Mouse (Mus musculus) liver, embryonic 15.5 days (tissue): ENCODE measurements at regions not wholly inside any gene's neighbourhood (a gene's known extent, or its start where the extent isn't known, plus 50 kb on each side); places are given as distances from the start of the nearest gene placed in this dataset.

Experiments
- ATAC-seq: fragments of 200-750 bp; cut with Nextera tagmentation; 2 replicates; pipeline ENCODE4 v1.8.0; 2017; ENCODE audit warnings: moderate number of reproducible peaks, mild to moderate bottlenecking, moderate library complexity; ENCODE audit not compliant: insufficient read depth
- H3K27ac ChIP-seq: fragments of 300-500 bp; sonication (generic); replicated peaks from 2 replicates; pipeline ENCODE4 v1.5.1; 2015; ENCODE audit warnings: mild to moderate bottlenecking, inconsistent platforms
- H3K27me3 ChIP-seq: fragments of 300-500 bp; sonication (generic); 2 replicates; pipeline ENCODE4 v1.6.1; 2015; ENCODE audit warnings: mild to moderate bottlenecking, inconsistent platforms
- H3K36me3 ChIP-seq: fragments of 300-500 bp; sonication (generic); replicated peaks from 2 replicates; pipeline ENCODE4 v1.6.1; 2015; ENCODE audit warnings: moderate library complexity, mild to moderate bottlenecking, inconsistent platforms
- H3K4me1 ChIP-seq: fragments of 300-500 bp; sonication (generic); replicated peaks from 2 replicates; pipeline ENCODE4 v1.6.1; 2015; ENCODE audit warnings: inconsistent platforms
- H3K4me2 ChIP-seq: fragments of 300-500 bp; sonication (generic); 2 replicates; pipeline ENCODE4 v1.6.1; 2015; ENCODE audit warnings: moderate library complexity, mild to moderate bottlenecking, inconsistent platforms
- H3K4me3 ChIP-seq: fragments of 300-500 bp; sonication (generic); replicated peaks from 2 replicates; pipeline ENCODE4 v1.5.1; 2015; ENCODE audit warnings: mild to moderate bottlenecking, inconsistent platforms
- H3K9ac ChIP-seq: fragments of 300-500 bp; sonication (generic); 2 replicates; pipeline ENCODE4 v1.6.1; 2015; ENCODE audit warnings: moderate library complexity, mild to moderate bottlenecking, inconsistent platforms
- H3K9me3 ChIP-seq: fragments of 300-500 bp; sonication (generic); replicated peaks from 2 replicates; pipeline ENCODE4 v1.6.1; 2016; ENCODE audit warnings: inconsistent platforms
- WGBS: fragments of 180-500 bp; shearing (Covaris S2); methylation state at CpG from one replicate; pipeline ENCODE4 v1.1.7; 2015; ENCODE audit warnings: mixed read lengths; ENCODE audit not compliant: insufficient replicate concordance; 5-methylcytosine and 5-hydroxymethylcytosine counted together

DNA sequence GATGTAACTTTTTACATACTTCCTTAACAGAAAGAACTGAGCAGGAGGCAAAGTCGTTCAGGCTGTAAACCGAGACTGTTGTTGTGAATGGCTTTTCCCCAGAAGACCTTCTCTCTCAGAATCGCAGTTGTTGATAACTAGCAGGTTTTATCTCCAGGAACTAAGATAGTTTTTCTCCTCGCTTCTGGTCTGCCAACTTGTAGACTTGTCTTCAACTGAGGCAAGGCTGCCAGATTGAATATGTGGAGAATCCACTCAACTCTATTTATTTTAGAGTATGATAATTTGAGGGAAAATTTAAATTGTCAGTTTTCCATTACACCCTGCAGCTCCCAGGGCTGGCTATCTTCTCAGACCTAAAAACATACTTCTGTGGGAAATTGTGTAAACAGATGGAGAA, 206.6 kb upstream of the Tet2 start:
- Histone ChIP-seq H3K9ac (no peak overlapping the region), H3K4me2 (no peak overlapping the region), H3K36me3 (no peaks in the 10 kb centered on the region), H3K4me3 (no peak overlapping the region), H3K9me3 (no peaks in the 10 kb centered on the region), H3K27me3 (no peaks in the 10 kb centered on the region), H3K4me1 (no peaks in the 10 kb centered on the region), H3K27ac (no peak overlapping the region)
- no peak for ATAC-seq
- 22% methylated on average over 4 of the region's 4 CpGs for WGBS

GRCm38 (mm10) chr3:133753041-133753440, 208.1 kb upstream of the Tet2 start:
- Histone ChIP-seq H3K4me1 (no peaks in the 10 kb centered on the region), H3K4me3 (no peak overlapping the region), H3K27ac (no peak overlapping the region), H3K27me3 (no peaks in the 10 kb centered on the region), H3K9ac (no peak overlapping the region), H3K4me2 (no peak overlapping the region), H3K9me3 (no peaks in the 10 kb centered on the region), H3K36me3 (no peaks in the 10 kb centered on the region)
- 61% methylated on average over 3 of the region's 3 CpGs for WGBS
- ATAC-seq, result no peak

- H3K27ac ChIP-seq, result no peak overlapping the region
- no peaks in the 10 kb centered on the region for H3K27me3 ChIP-seq
- WGBS, result 35% methylated on average over 14 of the region's 14 CpGs
- no peak overlapping the region for H3K9ac ChIP-seq
- no peaks in the 10 kb centered on the region for H3K9me3 ChIP-seq
- ATAC-seq, result no peak
- no peaks in the 10 kb centered on the region for H3K36me3 ChIP-seq
- H3K4me2 ChIP-seq, result no peak overlapping the region
- no peaks in the 10 kb centered on the region for H3K4me1 ChIP-seq
- H3K4me3 ChIP-seq, result no peak overlapping the region
These were observed 209.3 kb upstream of the Tet2 start for GRCm38 (mm10) chr3:133754006-133754910.

GRCm38 (mm10) chr3:133754911-133755259, 209.9 kb upstream of the Tet2 start:
- 13% methylated on average over 3 of the region's 3 CpGs for WGBS
- no peak overlapping the region for H3K27ac ChIP-seq
- no peaks in the 10 kb centered on the region for H3K36me3 ChIP-seq
- H3K27me3 ChIP-seq, result no peaks in the 10 kb centered on the region
- no peak for ATAC-seq
- H3K4me1 ChIP-seq, result no peaks in the 10 kb centered on the region
- no peak overlapping the region for H3K4me2 ChIP-seq
- no peak overlapping the region for H3K9ac ChIP-seq
- no peaks in the 10 kb centered on the region for H3K9me3 ChIP-seq
- H3K4me3 ChIP-seq, result no peak overlapping the region

DNA sequence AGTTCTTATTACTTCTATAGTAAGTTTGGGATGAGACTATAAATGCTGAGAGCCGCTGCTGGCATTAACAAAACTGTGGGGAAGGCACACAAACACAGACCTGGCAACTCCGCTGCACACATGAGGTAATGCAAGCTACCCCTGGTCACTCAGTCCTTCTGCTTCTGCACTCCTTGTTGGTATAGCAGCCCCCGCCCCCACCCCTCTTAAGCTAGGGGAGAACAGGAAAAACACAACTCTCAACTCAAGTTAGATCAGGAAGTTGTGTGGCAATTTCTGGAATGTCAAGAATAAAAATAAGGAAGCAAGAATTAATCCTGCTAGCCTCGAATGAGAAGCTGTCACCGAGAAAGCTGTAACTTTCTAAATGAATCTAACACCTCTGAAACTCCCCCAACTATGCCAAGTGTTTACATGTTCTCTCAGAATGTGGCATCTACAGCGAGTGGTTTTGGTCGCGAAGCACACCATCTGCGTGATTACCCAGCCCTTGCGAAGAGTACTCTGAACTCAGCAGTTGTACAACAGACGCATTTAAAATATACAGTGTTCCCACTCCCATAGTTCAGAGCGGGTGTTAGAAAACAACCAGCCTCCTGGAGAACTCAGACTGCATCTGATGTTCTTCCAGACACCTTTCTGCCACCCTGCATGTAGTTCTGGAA, 212.9 kb upstream of the Tet2 start:
- no peaks in the 10 kb centered on the region for H3K36me3 ChIP-seq
- peak overlapping the region; percentile 29 for H3K4me2 ChIP-seq
- 21% methylated on average over 12 of the region's 12 CpGs for WGBS
- no peaks in the 10 kb centered on the region for H3K27me3 ChIP-seq
- H3K9ac ChIP-seq, result no peak overlapping the region
- H3K9me3 ChIP-seq, result no peaks in the 10 kb centered on the region
- no peaks in the 10 kb centered on the region for H3K4me1 ChIP-seq
- H3K4me3 ChIP-seq, result no peak overlapping the region
- ATAC-seq, result no peak
- H3K27ac ChIP-seq, result no peak overlapping the region

- Histone ChIP-seq H3K4me2 (peak overlapping the region; percentile 29), H3K9ac (no peak overlapping the region), H3K36me3 (no peaks in the 10 kb centered on the region), H3K4me1 (no peaks in the 10 kb centered on the region), H3K27ac (no peak overlapping the region), H3K4me3 (no peak overlapping the region), H3K27me3 (no peaks in the 10 kb centered on the region), H3K9me3 (no peaks in the 10 kb centered on the region)
- WGBS, result 10% methylated on average over 4 of the region's 4 CpGs
- ATAC-seq, result no peak
These were observed 213.5 kb upstream of the Tet2 start for GRCm38 (mm10) chr3:133758421-133758820.

GRCm38 (mm10) chr3:133759611-133760010, 214.7 kb upstream of the Tet2 start:
- no peak overlapping the region for H3K9ac ChIP-seq
- no peak for ATAC-seq
- no peaks in the 10 kb centered on the region for H3K4me1 ChIP-seq
- H3K4me2 ChIP-seq, result no peak overlapping the region
- no peaks in the 10 kb centered on the region for H3K36me3 ChIP-seq
- H3K9me3 ChIP-seq, result no peaks in the 10 kb centered on the region
- no peak overlapping the region for H3K27ac ChIP-seq
- H3K4me3 ChIP-seq, result no peak overlapping the region
- WGBS, result 54% methylated on average over 2 of the region's 2 CpGs
- no peaks in the 10 kb centered on the region for H3K27me3 ChIP-seq

GRCm38 (mm10) chr3:133760221-133760620, 215.3 kb upstream of the Tet2 start:
- ATAC-seq, result no peak
- H3K4me2 ChIP-seq, result no peak overlapping the region
- 61% methylated on average over 1 of the region's 1 CpGs for WGBS
- H3K9me3 ChIP-seq, result no peaks in the 10 kb centered on the region
- no peak overlapping the region for H3K4me3 ChIP-seq
- H3K9ac ChIP-seq, result no peak overlapping the region
- no peaks in the 10 kb centered on the region for H3K36me3 ChIP-seq
- no peaks in the 10 kb centered on the region for H3K27me3 ChIP-seq
- no peak overlapping the region for H3K27ac ChIP-seq
- H3K4me1 ChIP-seq, result no peaks in the 10 kb centered on the region

GRCm38 (mm10) chr3:133763721-133764120, 218.8 kb upstream of the Tet2 start:
- ATAC-seq, result no peak
- Histone ChIP-seq H3K9ac (no peak overlapping the region), H3K36me3 (no peaks in the 10 kb centered on the region), H3K27me3 (no peaks in the 10 kb centered on the region), H3K4me1 (no peaks in the 10 kb centered on the region), H3K9me3 (no peaks in the 10 kb centered on the region), H3K27ac (no peak overlapping the region), H3K4me2 (no peak overlapping the region), H3K4me3 (no peak overlapping the region)

DNA sequence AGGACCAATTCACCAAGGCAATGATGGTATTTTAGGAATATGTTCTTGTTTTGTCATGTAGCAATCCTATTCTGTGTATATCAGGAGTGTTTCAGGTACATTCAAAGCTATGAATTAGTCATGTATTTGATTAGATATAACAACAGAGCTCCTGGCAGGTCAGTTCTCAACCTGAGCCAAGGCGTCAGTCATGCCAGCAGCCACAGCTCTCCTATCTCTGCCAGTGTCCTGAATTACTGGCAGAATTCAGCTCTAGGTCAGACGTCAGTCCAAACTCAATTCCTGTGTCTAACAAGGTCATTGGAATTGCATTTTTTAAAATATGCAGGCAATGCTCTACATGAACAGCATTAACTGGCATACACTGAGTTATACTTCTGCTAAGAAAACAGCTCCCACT, 228.6 kb upstream of the Tet2 start:
- ATAC-seq, result no peak
- H3K27me3 ChIP-seq, result no peaks in the 10 kb centered on the region
- H3K27ac ChIP-seq, result no peak overlapping the region
- no peaks in the 10 kb centered on the region for H3K36me3 ChIP-seq
- H3K4me1 ChIP-seq, result no peaks in the 10 kb centered on the region
- no peaks in the 10 kb centered on the region for H3K9me3 ChIP-seq
- H3K9ac ChIP-seq, result no peak overlapping the region
- 54% methylated on average over 2 of the region's 2 CpGs for WGBS
- H3K4me3 ChIP-seq, result no peak overlapping the region
- H3K4me2 ChIP-seq, result no peak overlapping the region

DNA sequence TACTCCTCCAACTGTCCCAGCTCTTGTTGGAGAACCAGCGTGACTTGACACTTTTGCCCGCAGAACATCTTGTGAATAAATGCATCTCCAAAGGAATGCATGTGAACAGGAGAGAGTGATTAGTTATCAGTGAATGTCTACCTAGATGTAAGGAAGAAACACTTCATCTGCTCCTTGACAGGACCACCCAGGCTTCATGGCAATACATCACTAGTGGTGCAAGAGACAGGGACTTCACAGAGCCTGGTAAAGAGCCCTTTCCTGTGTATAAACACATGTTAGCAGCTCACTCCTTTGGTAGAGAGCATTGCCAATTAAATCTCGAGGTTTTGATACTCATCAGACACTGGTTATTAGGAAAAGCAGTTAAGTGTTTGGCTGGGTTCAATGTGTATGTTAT, 229.3 kb upstream of the Tet2 start:
- Histone ChIP-seq H3K4me3 (no peak overlapping the region), H3K36me3 (no peaks in the 10 kb centered on the region), H3K4me1 (no peaks in the 10 kb centered on the region), H3K9me3 (no peaks in the 10 kb centered on the region), H3K9ac (no peak overlapping the region), H3K4me2 (no peak overlapping the region), H3K27ac (no peak overlapping the region), H3K27me3 (no peaks in the 10 kb centered on the region)
- no peak for ATAC-seq
- 42% methylated on average over 3 of the region's 3 CpGs for WGBS
